Mouse (Mus musculus): ENCODE data around the gene Zfp526. TPM values are rescaled to one million over a fixed set of nuclear protein-coding genes. Genes with fewer than 3 reads are reported as not detected.
"Not testable (repeated sequence)": the region's sequence is repeated elsewhere in the genome, so short reads cannot be mapped to it uniquely, and the experiment has no call there.

The Zfp526 gene
- polyA plus RNA-seq, 1 experiment from 2014 or later: 3.9 TPM

DNA sequence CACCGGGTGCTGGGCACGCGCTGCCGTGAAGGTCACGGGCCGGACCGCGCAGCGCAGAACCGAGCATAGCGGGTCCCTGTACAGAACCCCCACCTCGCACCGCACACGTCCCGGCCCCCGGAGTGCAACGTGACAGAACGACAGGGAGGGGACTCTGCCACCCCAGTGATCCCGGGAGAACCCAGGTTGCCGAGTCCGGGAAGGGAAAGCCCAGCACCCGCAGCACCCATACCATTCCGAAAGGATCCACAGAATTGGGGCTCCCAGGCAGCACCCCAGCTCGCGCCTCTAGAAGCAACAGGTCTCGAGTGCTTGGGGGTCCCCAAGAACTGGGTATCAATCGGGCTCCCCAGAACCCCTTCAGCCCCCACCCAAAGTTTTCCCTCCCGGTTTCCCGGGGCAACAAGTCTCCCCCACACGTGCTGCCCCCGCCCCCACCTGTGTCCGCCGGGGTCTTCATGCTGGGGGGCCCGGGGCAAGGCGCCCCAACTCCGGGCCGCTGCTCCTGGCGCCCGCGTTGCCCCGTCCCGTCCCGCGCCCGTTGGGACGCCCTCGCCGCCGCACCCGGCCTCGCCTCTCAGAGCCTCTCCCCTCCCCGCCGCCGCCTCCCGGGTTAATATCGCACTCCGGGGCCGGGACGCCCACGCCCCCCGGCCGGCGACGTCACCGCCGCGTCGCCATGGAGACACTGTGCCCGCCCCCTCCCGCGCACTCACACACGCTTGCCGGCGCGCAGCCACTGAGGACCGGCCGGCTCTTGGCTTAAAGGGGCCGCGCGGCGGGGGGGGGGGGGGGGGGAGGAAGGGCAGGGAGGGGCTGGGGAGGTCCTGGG lies 29.1 kb downstream of the Zfp526 start, which contains the start of gene Erf:
TSS of gene Erf (minus strand) at position 621 of the 832 bp plus-strand sequence.
- H3K27ac ChIP-seq (ENCODE audit: low read depth, low read length): peak within 1 kb of the TSS; percentile 89
- DNase-seq (ENCODE audit: low spot score) (peak; percentile 95), ATAC-seq (ENCODE audit: low FRiP score) (peak; percentile 82)
- WGBS: 0% methylated on average over 58 of the region's 81 CpGs
- peaks cover 12% of the 10 kb centered on the region for H3K4me1 ChIP-seq (replicated peaks; ENCODE audit: control insufficient read depth, insufficient read depth, low read length)
- peak within 1 kb of the TSS; percentile 90 for H3K4me3 ChIP-seq (ENCODE audit: low read depth, low read length)
- H3K9me3 ChIP-seq (ENCODE audit: control insufficient read depth, low read length): no peaks in the 10 kb centered on the region
- H3K36me3 ChIP-seq (ENCODE audit: control insufficient read depth, insufficient read depth, low read length): no peaks in the 10 kb centered on the region
- H3K27me3 ChIP-seq (ENCODE audit: control insufficient read depth, insufficient read depth, low read length): no peaks in the 10 kb centered on the region
- peak within 1 kb of the TSS; percentile 94 for H3K4me2 ChIP-seq (replicated peaks; ENCODE audit: low read depth, low read length)
- peak within 1 kb of the TSS; percentile 79 for H3K9ac ChIP-seq (ENCODE audit: low read depth, low read length)

GRCm38 (mm10) chr7:25251071-25251791 lies 30.0 kb downstream of the Zfp526 start:
- Histone ChIP-seq H3K9ac (ENCODE audit: low read depth, low read length) (peak overlapping the region; percentile 40), H3K27ac (ENCODE audit: low read depth, low read length) (peak overlapping the region; percentile 37), H3K4me1 (replicated peaks; ENCODE audit: control insufficient read depth, insufficient read depth, low read length) (peaks cover 12% of the 10 kb centered on the region), H3K9me3 (ENCODE audit: control insufficient read depth, low read length) (no peaks in the 10 kb centered on the region), H3K4me2 (replicated peaks; ENCODE audit: low read depth, low read length) (peak overlapping the region; percentile 94), H3K4me3 (ENCODE audit: low read depth, low read length) (peak overlapping the region; percentile 90), H3K36me3 (ENCODE audit: control insufficient read depth, insufficient read depth, low read length) (no peaks in the 10 kb centered on the region), H3K27me3 (ENCODE audit: control insufficient read depth, insufficient read depth, low read length) (no peaks in the 10 kb centered on the region)
- peak; percentile 41 for ATAC-seq (ENCODE audit: low FRiP score)
- WGBS: 2% methylated on average over 22 of the region's 22 CpGs
- peak; percentile 66 for DNase-seq (ENCODE audit: low spot score)

GRCm38 (mm10) chr7:25251822-25252221 lies 30.6 kb downstream of the Zfp526 start:
- peak overlapping the region; percentile 94 for H3K4me2 ChIP-seq (replicated peaks; ENCODE audit: low read depth, low read length)
- H3K9ac ChIP-seq (ENCODE audit: low read depth, low read length): peak overlapping the region; percentile 40
- peak; percentile 21 for DNase-seq (ENCODE audit: low spot score)
- H3K4me3 ChIP-seq (ENCODE audit: low read depth, low read length): peak overlapping the region; percentile 90; the same call in 1 of the 2 replicates
- H3K36me3 ChIP-seq (ENCODE audit: control insufficient read depth, insufficient read depth, low read length): no peaks in the 10 kb centered on the region
- 0 out of 2 replicates have a peak overlapping the region, but pooled peaks have one; percentile 8 for H3K27ac ChIP-seq (ENCODE audit: low read depth, low read length)
- no peaks in the 10 kb centered on the region for H3K27me3 ChIP-seq (ENCODE audit: control insufficient read depth, insufficient read depth, low read length)
- WGBS: 23% methylated on average over 8 of the region's 8 CpGs
- H3K4me1 ChIP-seq (replicated peaks; ENCODE audit: control insufficient read depth, insufficient read depth, low read length): peaks cover 11% of the 10 kb centered on the region
- no peak for ATAC-seq (ENCODE audit: low FRiP score)
- no peaks in the 10 kb centered on the region for H3K9me3 ChIP-seq (ENCODE audit: control insufficient read depth, low read length)

GRCm38 (mm10) chr7:25261896-25262295 lies 40.7 kb downstream of the Zfp526 start:
- no peaks in the 10 kb centered on the region for H3K9me3 ChIP-seq (ENCODE audit: control insufficient read depth, low read length)
- H3K4me2 ChIP-seq (replicated peaks; ENCODE audit: low read depth, low read length): no peak overlapping the region
- no peaks in the 10 kb centered on the region for H3K36me3 ChIP-seq (ENCODE audit: control insufficient read depth, insufficient read depth, low read length)
- WGBS: 76% methylated on average over 1 of the region's 1 CpGs
- H3K27ac ChIP-seq (ENCODE audit: low read depth, low read length): no peak overlapping the region
- ATAC-seq (ENCODE audit: low FRiP score) (no peak), DNase-seq (ENCODE audit: low spot score) (no peak)
- H3K4me1 ChIP-seq (replicated peaks; ENCODE audit: control insufficient read depth, insufficient read depth, low read length): no peaks in the 10 kb centered on the region
- H3K4me3 ChIP-seq (ENCODE audit: low read depth, low read length): no peak overlapping the region
- no peaks in the 10 kb centered on the region for H3K27me3 ChIP-seq (ENCODE audit: control insufficient read depth, insufficient read depth, low read length)
- no peak overlapping the region for H3K9ac ChIP-seq (ENCODE audit: low read depth, low read length)

- 23% methylated on average over 17 of the region's 17 CpGs for WGBS
- Histone ChIP-seq H3K4me3 (ENCODE audit: low read depth, low read length) (no peak overlapping the region), H3K9me3 (ENCODE audit: control insufficient read depth, low read length) (no peaks in the 10 kb centered on the region), H3K27me3 (ENCODE audit: control insufficient read depth, insufficient read depth, low read length) (no peaks in the 10 kb centered on the region), H3K27ac (ENCODE audit: low read depth, low read length) (no peak overlapping the region), H3K36me3 (ENCODE audit: control insufficient read depth, insufficient read depth, low read length) (no peaks in the 10 kb centered on the region), H3K4me1 (replicated peaks; ENCODE audit: control insufficient read depth, insufficient read depth, low read length) (no peaks in the 10 kb centered on the region), H3K9ac (ENCODE audit: low read depth, low read length) (no peak overlapping the region), H3K4me2 (replicated peaks; ENCODE audit: low read depth, low read length) (no peak overlapping the region)
- DNase-seq (ENCODE audit: low spot score): no peak
- no peak for ATAC-seq (ENCODE audit: low FRiP score)
Observed at GRCm38 (mm10) chr7:25263968-25264870, 43.0 kb downstream of the Zfp526 start.

DNA sequence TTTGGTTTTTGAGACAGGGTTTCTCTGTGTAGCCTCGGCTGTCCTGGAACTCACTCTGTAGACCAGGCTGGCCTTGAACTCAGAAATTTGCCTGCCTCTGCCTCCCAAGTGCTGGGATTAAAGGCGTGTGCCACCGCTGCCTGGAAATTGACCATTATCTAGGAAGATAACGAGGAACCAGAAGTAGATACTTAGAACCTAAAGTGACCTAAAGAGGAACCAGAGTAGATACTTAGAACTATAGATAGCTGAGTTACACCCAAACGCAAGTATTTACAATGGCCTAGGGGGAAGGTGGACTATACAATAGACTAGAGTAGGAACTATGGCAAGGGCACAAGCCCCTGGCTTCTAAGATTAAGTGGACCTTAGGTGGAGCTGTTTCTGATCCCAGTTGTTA lies 44.5 kb downstream of the Zfp526 start:
- 90% methylated on average over 5 of the region's 5 CpGs for WGBS
- H3K4me3 ChIP-seq (ENCODE audit: low read depth, low read length); H3K27ac ChIP-seq (ENCODE audit: low read depth, low read length); ATAC-seq (ENCODE audit: low FRiP score); H3K4me1 ChIP-seq (replicated peaks; ENCODE audit: control insufficient read depth, insufficient read depth, low read length); H3K9me3 ChIP-seq (ENCODE audit: control insufficient read depth, low read length); H3K9ac ChIP-seq (ENCODE audit: low read depth, low read length); H3K27me3 ChIP-seq (ENCODE audit: control insufficient read depth, insufficient read depth, low read length); H3K4me2 ChIP-seq (replicated peaks; ENCODE audit: low read depth, low read length); H3K36me3 ChIP-seq (ENCODE audit: control insufficient read depth, insufficient read depth, low read length); DNase-seq (ENCODE audit: low spot score): not testable (repeated sequence)

- H3K9ac ChIP-seq (ENCODE audit: low read depth, low read length): no peak overlapping the region
- H3K4me2 ChIP-seq (replicated peaks; ENCODE audit: low read depth, low read length): no peak overlapping the region; the same call in 1 of the 2 replicates
- H3K27ac ChIP-seq (ENCODE audit: low read depth, low read length): no peak overlapping the region
- H3K4me3 ChIP-seq (ENCODE audit: low read depth, low read length): no peak overlapping the region
- no peaks in the 10 kb centered on the region for H3K36me3 ChIP-seq (ENCODE audit: control insufficient read depth, insufficient read depth, low read length)
- 91% methylated on average over 8 of the region's 8 CpGs for whole genome bisulfite sequencing
- DNase-seq (ENCODE audit: low spot score): no peak
- ATAC-seq (ENCODE audit: low FRiP score): no peak
- H3K27me3 ChIP-seq (ENCODE audit: control insufficient read depth, insufficient read depth, low read length): no peaks in the 10 kb centered on the region
- peaks cover 3% of the 10 kb centered on the region for H3K4me1 ChIP-seq (replicated peaks; ENCODE audit: control insufficient read depth, insufficient read depth, low read length)
- no peaks in the 10 kb centered on the region for H3K9me3 ChIP-seq (ENCODE audit: control insufficient read depth, low read length)
Observed at GRCm38 (mm10) chr7:25266180-25266962, 45.1 kb downstream of the Zfp526 start.
